Mouse (Mus musculus): Measurements from ENCODE around the gene Fuk.

DNA sequence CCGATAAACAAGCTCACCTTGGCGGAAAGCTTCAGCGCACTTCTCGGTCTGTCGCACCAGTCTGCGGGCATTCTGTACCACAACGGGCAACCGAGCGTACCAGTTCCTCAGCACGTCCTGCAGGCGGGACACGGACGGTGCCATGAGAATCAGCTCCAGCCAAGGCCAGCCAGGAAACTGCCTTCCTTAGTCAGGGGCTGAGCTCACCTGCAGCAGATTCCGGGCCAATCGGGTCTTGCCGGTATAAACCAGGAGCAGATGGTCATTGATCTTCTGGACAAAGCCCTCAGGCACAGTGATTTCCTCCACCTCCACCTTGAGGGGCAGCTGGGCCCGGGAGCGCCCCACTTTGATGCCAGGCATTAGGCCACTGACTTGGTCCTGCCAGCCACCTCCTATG is 18.5 kb downstream of the Fuk start:
- TF ChIP-seq EP300 (IDR thresholded peaks at IDR 0.05), result no peak
- no peak for TF ChIP-seq CTCF (IDR thresholded peaks at IDR 0.05)

All from lung, postnatal 0 days (tissue).